Mouse (Mus musculus): ENCODE results near the gene Maml2.

DNA sequence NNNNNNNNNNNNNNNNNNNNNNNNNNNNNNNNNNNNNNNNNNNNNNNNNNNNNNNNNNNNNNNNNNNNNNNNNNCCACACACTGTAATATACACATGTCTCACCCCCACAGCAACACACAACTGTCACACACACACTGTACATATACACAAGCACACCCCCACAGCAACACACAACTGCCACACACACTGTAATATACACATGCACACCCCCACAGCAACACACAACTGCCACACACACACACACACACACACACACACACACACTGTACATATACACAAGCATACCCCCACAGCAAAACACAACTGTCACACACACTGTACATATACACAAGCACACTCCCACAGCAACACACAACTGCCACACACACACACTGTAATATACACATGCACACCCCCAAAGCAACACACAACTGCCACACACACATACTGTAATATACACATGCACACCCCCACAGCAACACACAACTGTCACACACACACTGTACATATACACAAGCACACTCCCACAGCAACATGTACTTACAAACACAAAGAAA lies 116.5 kb downstream of the Maml2 start:
- no peak for TF ChIP-seq POLR2A (IDR thresholded peaks at IDR 0.05; ENCODE audit: extremely low read depth, insufficient read depth, low read length)
- TF ChIP-seq CTCF (IDR thresholded peaks at IDR 0.05; ENCODE audit: extremely low read depth, insufficient read depth, low read length): no peak

Data from cortical plate, adult 2 months (tissue).